Mouse (Mus musculus) ovary, adult 18-20 months (tissue): ENCODE measurements around the gene Neurl1a.

Experiments used
- DNase-seq: peaks from one replicate; pipeline ENCODE4 v3.0.0; 2022; ENCODE audit warnings: low spot score, mixed read lengths

Gene Neurl1a

GRCm38 (mm10) chr19:47291307-47292080 lies 112.9 kb downstream of the Neurl1a start:
- no peak for DNase-seq

- DNase-seq = no peak
Measured at GRCm38 (mm10) chr19:47292451-47292951, 113.9 kb downstream of the Neurl1a start.

- no peak for DNase-seq
Measured at GRCm38 (mm10) chr19:47298100-47298499, 119.5 kb downstream of the Neurl1a start.

- DNase-seq = no peak
Measured at GRCm38 (mm10) chr19:47301303-47302190, 122.9 kb downstream of the Neurl1a start.

- DNase-seq = no peak
Measured at GRCm38 (mm10) chr19:47302191-47302852, 123.7 kb downstream of the Neurl1a start.

GRCm38 (mm10) chr19:47303128-47303527 lies 124.5 kb downstream of the Neurl1a start:
- DNase-seq = no peak

- DNase-seq = no peak
Measured at GRCm38 (mm10) chr19:47304170-47304745, 125.6 kb downstream of the Neurl1a start.

GRCm38 (mm10) chr19:47305401-47305800 lies 126.8 kb downstream of the Neurl1a start:
- DNase-seq = no peak

- no peak for DNase-seq
Measured at GRCm38 (mm10) chr19:47306128-47306916, 127.7 kb downstream of the Neurl1a start.

- no peak for DNase-seq
Measured at GRCm38 (mm10) chr19:47306917-47307315, 128.3 kb downstream of the Neurl1a start.
